Mouse (Mus musculus) myocyte (in vitro differentiated cells): ENCODE measurements at regions not wholly inside any gene's neighbourhood (a gene's known extent, or its start where the extent isn't known, plus 50 kb on each side); places are given as distances from the start of the nearest gene placed in this dataset.

Experiments used
- H3K27me3 ChIP-seq: one replicate; pipeline ENCODE4 v1.6.1; 2011; ENCODE audit not compliant: control insufficient read depth, insufficient read depth, insufficient read length
- H3K36me3 ChIP-seq: one replicate; pipeline ENCODE4 v1.6.1; 2011; ENCODE audit not compliant: control insufficient read depth, insufficient read depth
- H3K4me2 ChIP-seq: one replicate; pipeline ENCODE4 v1.6.1; 2011; ENCODE audit warnings: low read depth, control low read depth
- H3K4me3 ChIP-seq: one replicate; pipeline ENCODE4 v1.5.1; 2011; ENCODE audit warnings: mild to moderate bottlenecking, control low read depth, moderate library complexity
- H3K79me2 ChIP-seq: one replicate; pipeline ENCODE4 v1.6.1; 2011; ENCODE audit not compliant: control insufficient read depth, insufficient read depth
- H3ac ChIP-seq: one replicate; pipeline ENCODE4 v1.6.1; 2011; ENCODE audit not compliant: control insufficient read depth, insufficient read length
- CEBPB ChIP-seq: IDR thresholded peaks from 2 replicates; pipeline ENCODE4 v1.6.1; 2011; ENCODE audit warnings: mild to moderate bottlenecking, moderate library complexity; ENCODE audit not compliant: poor library complexity, insufficient read depth, severe bottlenecking
- E2F4 ChIP-seq: IDR thresholded peaks from one replicate; pipeline ENCODE4 v1.6.1; 2011; ENCODE audit warnings: mild to moderate bottlenecking, control low read depth, moderate library complexity; ENCODE audit not compliant: insufficient read depth
- MAX ChIP-seq: IDR thresholded peaks from one replicate; pipeline ENCODE4 v1.6.1; 2011; ENCODE audit warnings: low read depth, mild to moderate bottlenecking, control low read depth
- MYOD1 ChIP-seq, 3 experiments: IDR thresholded peaks; one replicate each; pipeline ENCODE4 v1.6.1; 2011; ENCODE audit warnings: control low read depth in 2 of 3, low read depth in 2 of 3, mild to moderate bottlenecking in 2 of 3, moderate library complexity in 1 of 3; ENCODE audit not compliant: insufficient read length in 2 of 3, control insufficient read depth in 1 of 3
- MYOG ChIP-seq, 3 experiments: IDR thresholded peaks; one replicate each; pipeline ENCODE4 v1.6.1; 2011; ENCODE audit warnings: control low read depth in 2 of 3, low read depth in 2 of 3, mild to moderate bottlenecking in 2 of 3; ENCODE audit not compliant: insufficient read length in 2 of 3, control insufficient read depth in 1 of 3, insufficient read depth in 1 of 3
- POLR2A ChIP-seq: IDR thresholded peaks from one replicate; pipeline ENCODE4 v1.6.1; 2011; ENCODE audit warnings: low read depth, mild to moderate bottlenecking, control low read depth, moderate library complexity; ENCODE audit not compliant: insufficient read length
- POLR2AphosphoS2 ChIP-seq: IDR thresholded peaks from one replicate; pipeline ENCODE4 v1.6.1; 2011; ENCODE audit warnings: low read depth, control low read depth; ENCODE audit not compliant: insufficient read length
- REST ChIP-seq: IDR thresholded peaks from one replicate; pipeline ENCODE4 v1.6.1; 2011; ENCODE audit warnings: mild to moderate bottlenecking, control low read depth, moderate library complexity; ENCODE audit not compliant: insufficient read depth, insufficient read length
- SRF ChIP-seq: IDR thresholded peaks from one replicate; pipeline ENCODE4 v1.6.1; 2011; ENCODE audit warnings: low read depth; ENCODE audit not compliant: control insufficient read depth, insufficient read length
- TCF12 ChIP-seq: IDR thresholded peaks from one replicate; pipeline ENCODE4 v1.6.1; 2011; ENCODE audit warnings: mild to moderate bottlenecking, control low read depth; ENCODE audit not compliant: poor library complexity, insufficient read depth, severe bottlenecking
- TCF3 ChIP-seq: IDR thresholded peaks from one replicate; pipeline ENCODE4 v1.6.1; 2011; ENCODE audit warnings: low read depth, control low read depth; ENCODE audit not compliant: insufficient read length
- USF1 ChIP-seq: IDR thresholded peaks from one replicate; pipeline ENCODE4 v1.6.1; 2011; ENCODE audit warnings: low read depth, mild to moderate bottlenecking, control low read depth, moderate library complexity

GRCm38 (mm10) chr17:45813956-45814355, 80.3 kb upstream of the 1600014C23Rik start:
- no peaks in the 10 kb centered on the region for H3K27me3 ChIP-seq
- no peak overlapping the region for H3K4me2 ChIP-seq
- no peak for TF ChIP-seq E2F4
- TF ChIP-seq TCF12: no peak
- no peak for TF ChIP-seq USF1
- no peak for TF ChIP-seq POLR2A
- no peak for TF ChIP-seq SRF
- H3ac ChIP-seq: no peak overlapping the region
- H3K79me2 ChIP-seq: no peaks in the 10 kb centered on the region
- H3K36me3 ChIP-seq: no peaks in the 10 kb centered on the region
- no peak overlapping the region for H3K4me3 ChIP-seq

GRCm38 (mm10) chr17:45812289-45812955, 78.8 kb upstream of the 1600014C23Rik start:
- no peak for TF ChIP-seq CEBPB
- TF ChIP-seq POLR2A: peak; percentile 13
- peak; percentile 63 to 92 (median 75) for TF ChIP-seq MYOG (IDR thresholded peaks at IDR 0.05; ENCODE audit: control insufficient read depth in 1 of 3, insufficient read depth in 1 of 3, insufficient read length in 2 of 3, low read depth in 2 of 3)
- TF ChIP-seq TCF12: peak; percentile 38
- TF ChIP-seq E2F4: no peak
- TF ChIP-seq USF1: no peak
- TF ChIP-seq MAX: no peak
- TF ChIP-seq POLR2AphosphoS2: no peak
- TF ChIP-seq TCF3: peak; percentile 74
- peak in 2 of 3 experiments; percentile 50 to 87 for TF ChIP-seq MYOD1 (IDR thresholded peaks at IDR 0.05; ENCODE audit: control insufficient read depth in 1 of 3, insufficient read length in 2 of 3, low read depth in 2 of 3)
- no peak for TF ChIP-seq REST
- TF ChIP-seq SRF: no peak
- peak overlapping the region; percentile 34 for H3K4me2 ChIP-seq
- no peak overlapping the region for H3ac ChIP-seq
- H3K36me3 ChIP-seq: no peaks in the 10 kb centered on the region
- H3K4me3 ChIP-seq: no peak overlapping the region
- H3K27me3 ChIP-seq: no peaks in the 10 kb centered on the region
- no peaks in the 10 kb centered on the region for H3K79me2 ChIP-seq

GRCm38 (mm10) chr17:45811632-45812221, 78.1 kb upstream of the 1600014C23Rik start:
- H3ac ChIP-seq: no peak overlapping the region
- no peaks in the 10 kb centered on the region for H3K36me3 ChIP-seq
- H3K79me2 ChIP-seq: no peaks in the 10 kb centered on the region
- TF ChIP-seq TCF3: no peak
- no peak for TF ChIP-seq REST
- no peak for TF ChIP-seq TCF12
- TF ChIP-seq POLR2A: no peak
- peak in 1 of 3 experiments; percentile 57 for TF ChIP-seq MYOD1 (IDR thresholded peaks at IDR 0.05; ENCODE audit: control insufficient read depth in 1 of 3, insufficient read length in 2 of 3, low read depth in 2 of 3)
- TF ChIP-seq MYOG (IDR thresholded peaks at IDR 0.05; ENCODE audit: control insufficient read depth in 1 of 3, insufficient read depth in 1 of 3, insufficient read length in 2 of 3, low read depth in 2 of 3): peak in 1 of 3 experiments; percentile 9
- no peak for TF ChIP-seq MAX
- no peak for TF ChIP-seq USF1
- no peak for TF ChIP-seq SRF
- TF ChIP-seq E2F4: no peak
- no peak for TF ChIP-seq POLR2AphosphoS2
- no peak for TF ChIP-seq CEBPB
- no peaks in the 10 kb centered on the region for H3K27me3 ChIP-seq
- H3K4me2 ChIP-seq: peak overlapping the region; percentile 34
- no peak overlapping the region for H3K4me3 ChIP-seq

- Histone ChIP-seq H3K4me2 (no peak overlapping the region), H3K36me3 (no peaks in the 10 kb centered on the region), H3ac (no peak overlapping the region), H3K4me3 (no peak overlapping the region), H3K79me2 (no peaks in the 10 kb centered on the region), H3K27me3 (no peaks in the 10 kb centered on the region)
- TF ChIP-seq E2F4: no peak
- TF ChIP-seq USF1: no peak
- TF ChIP-seq POLR2AphosphoS2: no peak
- TF ChIP-seq POLR2A: no peak
- no peak for TF ChIP-seq TCF3
- TF ChIP-seq CEBPB: no peak
- no peak for TF ChIP-seq MYOG (IDR thresholded peaks at IDR 0.05; ENCODE audit: control insufficient read depth in 1 of 3, insufficient read depth in 1 of 3, insufficient read length in 2 of 3, low read depth in 2 of 3)
- TF ChIP-seq TCF12: no peak
- TF ChIP-seq MYOD1 (IDR thresholded peaks at IDR 0.05; ENCODE audit: control insufficient read depth in 1 of 3, insufficient read length in 2 of 3, low read depth in 2 of 3): no peak
- no peak for TF ChIP-seq REST
- no peak for TF ChIP-seq MAX
- no peak for TF ChIP-seq SRF
Measured at GRCm38 (mm10) chr17:45809728-45810127, 76.1 kb upstream of the 1600014C23Rik start.
